Mouse (Mus musculus): ENCODE data around the gene Fibp. TPM values are rescaled to one million over a fixed set of nuclear protein-coding genes. Genes with fewer than 3 reads are reported as not detected.

The Fibp gene
- polyA plus RNA-seq, 1 experiment, result 122 TPM

- peaks cover 23% of the 10 kb centered on the region for H3K36me3 ChIP-seq (ENCODE audit: control insufficient read depth, insufficient read depth)
- H3K27me3 ChIP-seq (ENCODE audit: control insufficient read depth, insufficient read depth, insufficient read length), result no peaks in the 10 kb centered on the region
- TF ChIP-seq POLR2AphosphoS2 (IDR thresholded peaks at IDR 0.05; ENCODE audit: insufficient read length, low read depth) (peak; percentile 75), MYOG (IDR thresholded peaks at IDR 0.05; ENCODE audit: control insufficient read depth in 1 of 3, insufficient read depth in 1 of 3, insufficient read length in 2 of 3, low read depth in 2 of 3) (no peak)
- peaks cover 14% of the 10 kb centered on the region for H3K79me2 ChIP-seq (ENCODE audit: control insufficient read depth, insufficient read depth)
- no peak overlapping the region for H3ac ChIP-seq (ENCODE audit: control insufficient read depth, insufficient read length)
- no peak overlapping the region for H3K4me2 ChIP-seq (ENCODE audit: low read depth)
- H3K4me3 ChIP-seq, result no peak overlapping the region
These were observed 23.3 kb downstream of the Fibp start for GRCm38 (mm10) chr19:5483386-5484359.

- Histone ChIP-seq H3K36me3 (ENCODE audit: control insufficient read depth, insufficient read depth) (peaks cover 23% of the 10 kb centered on the region), H3K4me2 (ENCODE audit: low read depth) (no peak overlapping the region), H3K27me3 (ENCODE audit: control insufficient read depth, insufficient read depth, insufficient read length) (no peaks in the 10 kb centered on the region), H3K4me3 (no peak overlapping the region), H3ac (ENCODE audit: control insufficient read depth, insufficient read length) (no peak overlapping the region), H3K79me2 (ENCODE audit: control insufficient read depth, insufficient read depth) (peaks cover 14% of the 10 kb centered on the region)
- TF ChIP-seq REST (IDR thresholded peaks at IDR 0.05; ENCODE audit: insufficient read depth, insufficient read length) (no peak), MYOG (IDR thresholded peaks at IDR 0.05; ENCODE audit: control insufficient read depth in 1 of 3, insufficient read depth in 1 of 3, insufficient read length in 2 of 3, low read depth in 2 of 3) (no peak), POLR2AphosphoS2 (IDR thresholded peaks at IDR 0.05; ENCODE audit: insufficient read length, low read depth) (no peak), USF1 (IDR thresholded peaks at IDR 0.05; ENCODE audit: low read depth) (no peak)
These were observed 24.1 kb downstream of the Fibp start for GRCm38 (mm10) chr19:5484496-5484895.

GRCm38 (mm10) chr19:5485371-5485770, 25.0 kb downstream of the Fibp start:
- Histone ChIP-seq H3K4me2 (ENCODE audit: low read depth) (no peak overlapping the region), H3K4me3 (no peak overlapping the region), H3ac (ENCODE audit: control insufficient read depth, insufficient read length) (no peak overlapping the region), H3K79me2 (ENCODE audit: control insufficient read depth, insufficient read depth) (peaks cover 14% of the 10 kb centered on the region), H3K27me3 (ENCODE audit: control insufficient read depth, insufficient read depth, insufficient read length) (no peaks in the 10 kb centered on the region), H3K36me3 (ENCODE audit: control insufficient read depth, insufficient read depth) (peaks cover 23% of the 10 kb centered on the region)
- TF ChIP-seq POLR2AphosphoS2 (IDR thresholded peaks at IDR 0.05; ENCODE audit: insufficient read length, low read depth) (peak; percentile 4), CEBPB (IDR thresholded peaks at IDR 0.05; ENCODE audit: insufficient read depth, poor library complexity, severe bottlenecking) (no peak)

- H3ac ChIP-seq (ENCODE audit: control insufficient read depth, insufficient read length), result no peak overlapping the region
- H3K27me3 ChIP-seq (ENCODE audit: control insufficient read depth, insufficient read depth, insufficient read length), result no peaks in the 10 kb centered on the region
- H3K36me3 ChIP-seq (ENCODE audit: control insufficient read depth, insufficient read depth), result peaks cover 22% of the 10 kb centered on the region
- no peak overlapping the region for H3K4me3 ChIP-seq
- peaks cover 15% of the 10 kb centered on the region for H3K79me2 ChIP-seq (ENCODE audit: control insufficient read depth, insufficient read depth)
- TF ChIP-seq POLR2A (IDR thresholded peaks at IDR 0.05; ENCODE audit: insufficient read length, low read depth) (no peak), MYOD1 (IDR thresholded peaks at IDR 0.05; ENCODE audit: control insufficient read depth in 1 of 3, insufficient read length in 2 of 3, low read depth in 2 of 3) (no peak), MYOG (IDR thresholded peaks at IDR 0.05; ENCODE audit: control insufficient read depth in 1 of 3, insufficient read depth in 1 of 3, insufficient read length in 2 of 3, low read depth in 2 of 3) (no peak), POLR2AphosphoS2 (IDR thresholded peaks at IDR 0.05; ENCODE audit: insufficient read length, low read depth) (no peak), MAX (IDR thresholded peaks at IDR 0.05; ENCODE audit: low read depth) (no peak), REST (IDR thresholded peaks at IDR 0.05; ENCODE audit: insufficient read depth, insufficient read length) (no peak), USF1 (IDR thresholded peaks at IDR 0.05; ENCODE audit: low read depth) (no peak), CEBPB (IDR thresholded peaks at IDR 0.05; ENCODE audit: insufficient read depth, poor library complexity, severe bottlenecking) (no peak), E2F4 (IDR thresholded peaks at IDR 0.05; ENCODE audit: insufficient read depth) (no peak), SRF (IDR thresholded peaks at IDR 0.05; ENCODE audit: control insufficient read depth, insufficient read length, low read depth) (no peak), TCF12 (IDR thresholded peaks at IDR 0.05; ENCODE audit: insufficient read depth, poor library complexity, severe bottlenecking) (no peak), TCF3 (IDR thresholded peaks at IDR 0.05; ENCODE audit: insufficient read length, low read depth) (no peak)
- no peak overlapping the region for H3K4me2 ChIP-seq (ENCODE audit: low read depth)
These were observed 25.4 kb downstream of the Fibp start for GRCm38 (mm10) chr19:5485821-5486220.

- H3K27me3 ChIP-seq (ENCODE audit: control insufficient read depth, insufficient read depth, insufficient read length), result no peaks in the 10 kb centered on the region
- peaks cover 18% of the 10 kb centered on the region for H3K36me3 ChIP-seq (ENCODE audit: control insufficient read depth, insufficient read depth)
- H3K79me2 ChIP-seq (ENCODE audit: control insufficient read depth, insufficient read depth), result peaks cover 19% of the 10 kb centered on the region
- no peak overlapping the region for H3ac ChIP-seq (ENCODE audit: control insufficient read depth, insufficient read length)
- TF ChIP-seq REST (IDR thresholded peaks at IDR 0.05; ENCODE audit: insufficient read depth, insufficient read length) (no peak), TCF12 (IDR thresholded peaks at IDR 0.05; ENCODE audit: insufficient read depth, poor library complexity, severe bottlenecking) (no peak), MYOG (IDR thresholded peaks at IDR 0.05; ENCODE audit: control insufficient read depth in 1 of 3, insufficient read depth in 1 of 3, insufficient read length in 2 of 3, low read depth in 2 of 3) (no peak), USF1 (IDR thresholded peaks at IDR 0.05; ENCODE audit: low read depth) (no peak), POLR2A (IDR thresholded peaks at IDR 0.05; ENCODE audit: insufficient read length, low read depth) (no peak), POLR2AphosphoS2 (IDR thresholded peaks at IDR 0.05; ENCODE audit: insufficient read length, low read depth) (peak; percentile 63), CEBPB (IDR thresholded peaks at IDR 0.05; ENCODE audit: insufficient read depth, poor library complexity, severe bottlenecking) (no peak)
- peak overlapping the region; percentile 85 for H3K4me3 ChIP-seq
- H3K4me2 ChIP-seq (ENCODE audit: low read depth), result peak overlapping the region; percentile 82
These were observed 25.9 kb downstream of the Fibp start for GRCm38 (mm10) chr19:5486286-5486685.

All from myocyte (in vitro differentiated cells).